Mouse (Mus musculus) C2C12 (cell line): ENCODE measurements at regions not wholly inside any gene's neighbourhood (a gene's known extent, or its start where the extent isn't known, plus 50 kb on each side); places are given as distances from the start of the nearest gene placed in this dataset.

Experiments
- CEBPB ChIP-seq: IDR thresholded peaks from one replicate; pipeline ENCODE4 v1.6.1; 2011; ENCODE audit warnings: low read depth, mild to moderate bottlenecking, control low read depth, moderate library complexity
- CTCF ChIP-seq: IDR thresholded peaks from one replicate; pipeline ENCODE4 v1.5.1; 2011; ENCODE audit not compliant: control insufficient read depth, insufficient read depth, insufficient read length
- FOSL1 ChIP-seq: IDR thresholded peaks from one replicate; pipeline ENCODE4 v1.8.0; 2011; ENCODE audit warnings: mild to moderate bottlenecking, low read length; ENCODE audit not compliant: poor library complexity, insufficient read depth, severe bottlenecking
- MAX ChIP-seq: IDR thresholded peaks from one replicate; pipeline ENCODE4 v1.6.1; 2011; ENCODE audit warnings: mild to moderate bottlenecking, control low read depth
- MYOD1 ChIP-seq: IDR thresholded peaks from one replicate; pipeline ENCODE4 v1.6.1; 2011; ENCODE audit warnings: low read depth; ENCODE audit not compliant: control insufficient read depth, insufficient read length
- MYOG ChIP-seq: IDR thresholded peaks from one replicate; pipeline ENCODE4 v1.6.1; 2011; ENCODE audit not compliant: control insufficient read depth, insufficient read length; ENCODE audit errors: extremely low read depth
- USF1 ChIP-seq: IDR thresholded peaks from one replicate; pipeline ENCODE4 v1.6.1; 2011; ENCODE audit warnings: low read depth, mild to moderate bottlenecking, control low read depth, moderate library complexity

- TF ChIP-seq CTCF (no peak), USF1 (no peak), MAX (no peak), MYOG (no peak), MYOD1 (no peak), FOSL1 (no peak), CEBPB (no peak)
Measured at GRCm38 (mm10) chr12:50804391-50804790, 155.5 kb upstream of the Prkd1 start.
